Mouse (Mus musculus): ENCODE measurements around the gene 2510009E07Rik.

The 2510009E07Rik gene

GRCm38 (mm10) chr16:21694463-21695241 is at the start of gene 2510009E07Rik:
2510009E07Rik (minus strand) TSS chr16:21694665.
- DNase-seq (ENCODE audit: low spot score): peak; percentile 65

DNA sequence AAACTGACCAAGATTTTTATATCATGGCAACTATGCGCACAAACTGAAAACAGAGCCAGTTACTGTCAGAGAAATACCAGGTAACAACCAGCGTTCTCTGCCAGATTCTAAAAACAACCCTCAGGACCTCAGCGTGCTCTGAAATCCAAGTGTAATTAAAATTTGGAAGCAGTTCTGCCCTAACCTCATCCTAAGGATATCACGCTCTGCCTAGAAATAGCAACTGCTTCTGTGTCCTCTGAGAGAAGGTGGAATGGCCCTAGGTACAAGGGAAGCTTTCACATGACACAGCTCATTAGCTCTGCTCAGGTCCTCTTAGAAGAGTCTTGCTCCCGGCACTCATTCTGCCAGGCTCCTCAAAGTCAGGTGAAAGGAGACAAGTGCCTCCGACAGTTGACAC is 48.9 kb upstream of the 2510009E07Rik start:
- DNase-seq (ENCODE audit: low spot score): no peak

GRCm38 (mm10) chr16:21742898-21743297 is 48.4 kb upstream of the 2510009E07Rik start:
- DNase-seq (ENCODE audit: low spot score): no peak

DNA sequence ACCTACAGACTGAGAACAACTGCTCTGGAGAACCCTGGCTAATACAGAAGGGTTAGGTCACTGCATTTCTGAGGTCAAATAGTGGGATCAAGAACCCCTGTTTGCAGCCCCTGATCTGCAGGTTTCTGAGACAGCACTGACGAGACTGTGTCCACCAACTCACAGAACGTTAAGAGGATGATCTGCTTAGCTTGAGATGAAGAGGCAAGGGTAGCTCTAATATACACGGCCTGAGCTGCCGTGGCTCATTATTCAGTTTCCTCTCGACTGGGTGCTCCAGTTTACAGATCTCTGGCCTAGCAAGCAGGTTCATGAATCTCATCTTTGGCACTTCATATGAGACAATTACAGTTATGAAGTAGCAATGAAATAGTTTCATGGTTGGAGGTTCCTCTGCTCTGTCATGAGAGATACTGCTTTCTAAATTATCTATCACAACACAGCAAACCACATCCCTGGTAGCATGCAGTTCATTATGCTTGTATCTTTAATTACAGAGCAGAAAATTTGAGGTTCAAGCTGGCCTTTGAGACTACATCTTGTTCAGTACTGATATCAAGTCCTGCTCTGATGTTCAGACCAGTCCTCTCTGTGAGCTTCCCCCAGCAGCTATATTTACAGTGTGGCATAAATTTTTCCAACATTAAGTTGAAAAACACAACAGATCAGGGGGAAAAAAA is 47.9 kb upstream of the 2510009E07Rik start:
- DNase-seq (ENCODE audit: low spot score): no peak

GRCm38 (mm10) chr16:21741542-21741941 is 47.1 kb upstream of the 2510009E07Rik start:
- DNase-seq (ENCODE audit: low spot score): no peak

- DNase-seq (ENCODE audit: low spot score): no peak
These were observed 41.2 kb upstream of the 2510009E07Rik start for GRCm38 (mm10) chr16:21735638-21736037.

- peak; percentile 77 for DNase-seq (ENCODE audit: low spot score)
These were observed 33.5 kb upstream of the 2510009E07Rik start for GRCm38 (mm10) chr16:21727897-21728364.

DNA sequence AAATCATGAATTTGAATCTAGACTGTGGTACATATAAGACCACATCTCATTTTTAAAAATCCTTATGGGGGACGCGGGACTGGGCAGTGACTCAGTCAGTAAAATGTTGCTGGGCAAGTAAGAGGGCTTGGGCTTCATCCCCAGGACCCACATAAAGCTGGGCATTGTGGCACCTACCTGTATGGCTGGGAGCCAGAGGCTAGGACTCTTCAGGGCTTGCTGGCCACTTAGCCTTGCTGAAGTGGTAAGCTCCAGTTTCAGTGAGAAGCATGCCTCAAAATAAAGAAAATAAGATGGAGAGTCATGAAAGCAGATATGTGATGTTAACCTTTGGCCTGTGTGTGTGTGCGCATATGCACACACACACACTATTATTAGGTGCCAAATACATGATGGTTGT is 33.0 kb upstream of the 2510009E07Rik start:
- DNase-seq (ENCODE audit: low spot score): no peak

GRCm38 (mm10) chr16:21724261-21724660 is 29.8 kb upstream of the 2510009E07Rik start:
- peak; percentile 18 for DNase-seq (ENCODE audit: low spot score)

GRCm38 (mm10) chr16:21719770-21720169 is 25.3 kb upstream of the 2510009E07Rik start:
- no peak for DNase-seq (ENCODE audit: low spot score)

- DNase-seq (ENCODE audit: low spot score): no peak
These were observed 20.1 kb upstream of the 2510009E07Rik start for GRCm38 (mm10) chr16:21714516-21714915.

DNA sequence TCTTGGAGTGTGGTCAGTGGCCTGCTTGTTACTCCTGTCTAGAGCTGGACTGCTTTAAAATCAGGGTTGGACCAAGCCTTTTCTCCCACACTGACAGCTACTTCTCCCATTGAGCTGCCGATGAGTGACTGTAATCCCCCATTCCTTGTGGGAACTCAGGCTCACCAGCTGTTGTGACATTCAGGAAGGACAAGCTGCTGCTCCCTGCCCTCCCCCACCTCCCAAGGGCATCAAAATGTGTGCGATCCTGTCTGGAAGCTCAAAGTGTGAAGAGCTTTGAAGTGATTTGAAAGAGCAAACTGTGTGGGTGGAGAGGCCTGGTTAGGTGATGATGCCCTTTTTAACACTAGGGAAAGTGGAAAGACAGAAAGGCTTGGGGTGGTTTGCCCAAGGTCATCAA is 15.9 kb upstream of the 2510009E07Rik start:
- no peak for DNase-seq (ENCODE audit: low spot score)

GRCm38 (mm10) chr16:21704691-21705090 is 10.2 kb upstream of the 2510009E07Rik start:
- DNase-seq (ENCODE audit: low spot score): no peak

- DNase-seq (ENCODE audit: low spot score): no peak
These were observed 7.8 kb upstream of the 2510009E07Rik start for GRCm38 (mm10) chr16:21702314-21702690.

DNA sequence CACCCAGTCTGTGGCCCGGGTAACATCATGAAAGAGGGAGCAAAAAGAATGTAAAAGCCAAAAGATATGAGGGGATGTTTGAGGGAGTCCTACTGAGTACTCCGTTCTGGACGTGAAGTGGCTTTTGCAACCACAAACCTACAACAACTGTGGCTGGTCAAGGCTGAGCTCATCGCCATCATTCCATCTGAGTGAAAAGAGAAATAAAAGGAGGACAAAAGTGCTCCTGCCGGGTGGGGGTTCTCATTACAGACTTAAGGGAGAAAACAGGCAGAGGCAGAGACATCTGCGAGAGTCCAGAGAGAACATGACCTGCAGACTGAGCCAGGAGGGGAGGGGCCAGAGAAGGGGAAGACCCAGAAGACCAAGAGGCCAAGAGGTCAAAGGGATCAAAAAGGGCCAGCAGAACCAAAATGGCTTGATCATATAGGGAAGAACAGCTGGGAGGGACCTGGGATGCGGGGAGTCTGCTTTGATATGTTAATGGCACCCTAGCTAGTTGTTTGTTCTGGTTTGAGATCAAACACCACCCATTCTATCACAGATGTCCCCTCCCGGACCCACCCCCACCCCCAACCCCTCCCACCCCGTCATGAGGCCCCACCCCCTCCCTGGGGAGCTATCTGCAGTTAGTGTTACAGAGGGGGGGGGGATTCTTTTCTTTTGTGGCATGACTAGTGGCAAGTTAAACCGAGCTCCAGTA is 7.3 kb upstream of the 2510009E07Rik start:
- DNase-seq (ENCODE audit: low spot score): no peak

- no peak for DNase-seq (ENCODE audit: low spot score)
These were observed 3.7 kb upstream of the 2510009E07Rik start for GRCm38 (mm10) chr16:21698136-21698535.

- no peak for DNase-seq (ENCODE audit: low spot score)
These were observed 2.5 kb upstream of the 2510009E07Rik start for GRCm38 (mm10) chr16:21696946-21697345.

GRCm38 (mm10) chr16:21695242-21695578 is 745 bp upstream of the 2510009E07Rik start:
- DNase-seq (ENCODE audit: low spot score): no peak

GRCm38 (mm10) chr16:21693981-21694462 is 443 bp downstream of the 2510009E07Rik start:
- DNase-seq (ENCODE audit: low spot score): no peak

- DNase-seq (ENCODE audit: low spot score): no peak
These were observed 4.2 kb downstream of the 2510009E07Rik start for GRCm38 (mm10) chr16:21690216-21690755.

GRCm38 (mm10) chr16:21689141-21689540 is 5.3 kb downstream of the 2510009E07Rik start:
- DNase-seq (ENCODE audit: low spot score): no peak

DNA sequence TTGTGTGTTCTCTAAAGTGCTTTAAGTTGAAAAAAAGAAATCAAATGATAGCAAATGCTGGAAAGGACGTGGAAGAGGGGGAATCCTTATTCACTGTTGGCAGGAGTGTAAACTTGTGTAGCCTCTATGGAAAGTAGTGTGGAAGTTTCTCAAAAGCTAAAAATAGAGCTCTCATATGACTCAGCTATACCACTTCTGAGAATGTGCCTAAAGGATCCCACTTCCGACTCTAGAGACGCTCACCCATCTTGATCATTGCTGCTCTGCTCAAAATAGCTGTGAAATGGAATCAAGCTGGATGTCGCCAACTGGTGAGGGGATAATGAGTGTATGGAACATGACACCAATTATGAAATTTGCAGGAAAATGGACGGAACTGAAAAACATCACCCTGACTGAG is 7.1 kb downstream of the 2510009E07Rik start:
- no peak for DNase-seq (ENCODE audit: low spot score)
